Mouse (Mus musculus) embryo, embryonic 10 days (tissue): ENCODE results near the gene Slfn8.
A peak's percentile ranks its signal among the peaks of the same experiment; 100 is the strongest.
"Not testable (repeated sequence)": the region's sequence is repeated elsewhere in the genome, so short reads cannot be mapped to it uniquely, and the experiment has no call there.

Source experiments
- DNase-seq: peaks from one replicate; pipeline ENCODE4 v3.0.0-alpha.2; 2015; ENCODE audit warnings: low spot score

Slfn8 gene

GRCm38 (mm10) chr11:82991469-82992166 is 29.0 kb downstream of the Slfn8 start, which contains the start of gene Slfn9:
Gene Slfn9 (minus strand): TSS chr11:82991830.
- DNase-seq: peak; percentile 31

- DNase-seq: peak; percentile 71
Observed at GRCm38 (mm10) chr11:82990612-82991385, 29.8 kb downstream of the Slfn8 start.

- peak; percentile 31 for DNase-seq
Observed at GRCm38 (mm10) chr11:82989357-82989756, 31.3 kb downstream of the Slfn8 start.

- no peak for DNase-seq
Observed at GRCm38 (mm10) chr11:82987621-82988020, 33.0 kb downstream of the Slfn8 start.

- DNase-seq: no peak
Observed at GRCm38 (mm10) chr11:82983193-82983592, 37.4 kb downstream of the Slfn8 start.

- DNase-seq: not testable (repeated sequence)
Observed at GRCm38 (mm10) chr11:82982409-82982808, 38.2 kb downstream of the Slfn8 start.

GRCm38 (mm10) chr11:82973916-82974315 is 46.7 kb downstream of the Slfn8 start:
- no peak for DNase-seq

GRCm38 (mm10) chr11:82971590-82971974 is 49.0 kb downstream of the Slfn8 start:
- no peak for DNase-seq

- peak; percentile 71 for DNase-seq
Observed at GRCm38 (mm10) chr11:82970712-82971589, 49.7 kb downstream of the Slfn8 start.

- no peak for DNase-seq
Observed at GRCm38 (mm10) chr11:82962215-82962614, 58.4 kb downstream of the Slfn8 start.

GRCm38 (mm10) chr11:82961743-82962142 is 58.9 kb downstream of the Slfn8 start:
- no peak for DNase-seq

- peak; percentile 58 for DNase-seq
Observed at GRCm38 (mm10) chr11:82959613-82960012, 61.0 kb downstream of the Slfn8 start.

GRCm38 (mm10) chr11:82956925-82957324 is 63.7 kb downstream of the Slfn8 start:
- DNase-seq: no peak

GRCm38 (mm10) chr11:82954631-82955030 is 66.0 kb downstream of the Slfn8 start:
- no peak for DNase-seq

- no peak for DNase-seq
Observed at GRCm38 (mm10) chr11:82952612-82953542, 67.7 kb downstream of the Slfn8 start.
